Mouse (Mus musculus): ENCODE data around the gene Ugt1a5.

DNA sequence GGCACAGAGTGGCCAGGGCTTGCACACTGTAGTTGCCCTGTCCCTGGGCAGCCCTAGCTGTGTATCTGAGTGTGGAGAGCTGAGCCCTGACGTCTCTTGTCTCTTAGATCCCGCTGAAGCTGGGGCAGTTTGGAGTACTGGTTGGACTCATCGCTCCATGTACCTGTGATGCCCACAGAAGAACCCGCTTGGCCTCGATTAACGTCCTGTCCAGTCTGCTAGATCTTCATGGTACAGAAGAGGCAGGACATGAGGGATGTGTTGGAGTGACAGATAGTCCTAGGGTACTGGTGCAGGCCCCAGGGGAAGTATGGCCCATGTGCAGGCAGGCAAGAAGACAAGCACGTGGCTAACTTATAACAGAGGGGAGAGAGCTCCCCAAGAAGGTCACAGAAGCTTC lies 83.8 kb downstream of the Ugt1a5 start:
- no peak for TF ChIP-seq CTCF (IDR thresholded peaks at IDR 0.05; ENCODE audit: extremely low read depth, insufficient read depth, insufficient read length, insufficient replicate concordance)
- TF ChIP-seq POLR2A (IDR thresholded peaks at IDR 0.05; ENCODE audit: low read depth, low read length): no peak
